Mouse (Mus musculus) cerebellum, postnatal 14 days (tissue): ENCODE data around the gene Taar9.
"Not testable (repeated sequence)": the region's sequence is repeated elsewhere in the genome, so short reads cannot be mapped to it uniquely, and the experiment has no call there.

Source experiments
- DNase-seq, 2 experiments: peaks; one replicate each; pipeline ENCODE4 v3.0.0; 2021; ENCODE audit warnings: mixed read lengths in 2 of 2

Taar9 gene

DNA sequence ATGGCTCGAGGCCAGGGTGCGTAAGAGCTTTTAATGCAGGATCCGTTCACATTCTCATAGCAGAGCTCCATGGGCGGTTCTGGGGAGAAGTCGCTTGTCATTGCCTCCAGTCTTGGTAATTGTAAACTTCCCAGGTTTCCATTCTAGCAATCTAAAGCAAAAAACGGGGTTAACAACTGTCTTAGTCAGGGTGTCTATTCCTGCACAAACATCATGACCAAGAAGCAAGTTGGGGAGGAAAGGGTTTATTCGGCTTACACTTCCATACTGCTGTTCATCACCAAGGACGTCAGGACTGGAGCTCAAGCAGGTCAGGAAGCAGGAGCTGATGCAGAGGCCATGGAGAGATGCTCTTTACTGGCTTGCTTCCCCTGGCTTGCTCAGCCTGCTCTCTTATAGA lies at the start of gene Taar9:
TSS of gene Taar9 (minus strand) at position 101 of the 400 bp plus-strand sequence.
- not testable (repeated sequence) for DNase-seq

DNA sequence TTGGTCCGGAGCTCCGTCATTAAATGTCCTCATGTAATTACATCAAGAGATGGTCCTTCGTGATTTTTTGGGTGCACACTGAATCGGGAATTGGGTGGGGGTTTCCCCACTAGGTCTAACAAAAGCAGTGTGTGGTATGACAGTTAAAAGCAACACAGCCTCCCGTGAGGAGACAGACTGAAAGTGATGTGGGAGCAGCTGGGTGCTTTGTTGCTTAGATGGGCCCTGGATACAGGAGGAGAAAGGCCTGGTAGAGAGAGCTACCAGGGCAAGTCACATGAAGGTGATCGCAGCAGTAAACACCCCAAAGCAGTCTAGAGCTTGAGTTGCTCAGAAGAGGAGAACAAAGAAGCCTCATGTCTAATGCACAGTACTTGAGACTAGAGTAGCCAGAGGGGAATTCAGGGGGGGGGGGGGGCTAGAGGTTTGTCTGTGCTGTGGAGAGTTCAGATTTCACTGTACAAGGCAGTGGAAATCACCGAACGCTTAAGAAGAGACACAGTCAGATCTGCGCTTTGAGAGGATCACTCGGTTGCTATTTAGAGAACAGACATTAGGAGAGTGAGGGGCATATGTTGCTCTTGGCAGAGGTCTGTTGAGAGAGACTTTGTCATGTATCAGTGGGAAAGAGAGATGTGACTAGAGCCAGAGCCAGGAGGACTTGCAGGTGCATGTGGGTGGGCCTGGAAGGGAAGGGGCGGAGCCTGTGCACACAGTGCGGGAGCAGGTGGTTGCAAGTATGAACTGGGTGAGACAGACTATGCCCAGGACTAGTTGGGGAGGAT lies 49.3 kb upstream of the Taar9 start:
- DNase-seq: peak in 1 of 2 experiments; percentile 25

GRCm38 (mm10) chr10:24150086-24150485 lies 40.8 kb upstream of the Taar9 start:
- no peak for DNase-seq

DNA sequence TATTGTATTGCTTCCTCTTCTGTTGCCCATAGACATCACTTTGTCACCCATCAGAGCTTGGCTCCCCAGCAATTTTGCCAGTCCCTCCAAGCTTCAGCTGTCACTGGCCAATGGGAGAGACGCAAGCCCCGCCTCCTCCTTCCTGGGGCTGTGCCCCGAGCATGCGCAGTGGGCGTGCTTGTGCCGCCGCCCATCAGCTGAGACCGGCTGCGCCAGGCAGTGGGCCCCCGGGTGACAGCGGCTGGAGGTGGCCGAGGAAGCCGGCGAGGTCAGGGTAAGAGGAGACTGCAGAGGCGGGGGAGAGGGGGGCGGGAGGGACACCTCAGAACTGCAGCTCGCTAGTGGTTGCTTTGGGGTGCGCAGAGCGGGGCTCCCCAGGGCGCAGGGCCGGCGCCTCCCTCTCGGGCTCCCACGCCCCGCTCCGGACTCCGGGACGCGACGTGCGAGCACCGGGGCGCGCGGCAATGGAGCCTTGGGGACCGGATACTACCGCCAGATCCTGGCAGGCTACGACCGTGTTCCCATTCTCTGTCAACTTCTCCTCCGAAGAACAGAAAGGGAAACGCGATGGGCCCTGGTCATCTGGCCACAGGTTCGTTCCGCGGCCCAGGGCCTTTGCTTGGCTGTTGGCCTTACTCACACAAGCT lies 39.9 kb upstream of the Taar9 start, which contains the start of gene Stx7:
TSS of gene Stx7 (plus strand) at position 168 of the 647 bp plus-strand sequence.
- DNase-seq: peak; percentile 93 to 95

DNA sequence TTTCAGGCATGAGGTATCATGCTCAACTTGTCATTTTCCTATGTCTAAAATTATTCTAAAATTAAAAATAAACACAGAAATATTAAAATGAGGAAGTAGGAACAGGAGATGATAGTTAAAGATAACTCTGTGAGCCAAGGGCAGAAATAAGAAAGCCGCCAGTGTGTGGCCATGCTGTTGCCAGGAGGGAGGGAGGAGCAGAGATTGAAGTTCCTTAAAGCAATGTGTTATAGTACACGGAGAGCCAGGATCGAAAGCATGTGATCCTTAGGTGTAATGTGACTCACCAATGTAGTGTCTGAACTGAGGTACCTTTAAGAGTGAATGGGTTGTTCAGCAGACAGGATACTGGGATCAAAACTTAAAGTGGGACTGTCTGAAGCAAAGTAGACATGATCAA lies 33.4 kb upstream of the Taar9 start:
- DNase-seq: no peak

DNA sequence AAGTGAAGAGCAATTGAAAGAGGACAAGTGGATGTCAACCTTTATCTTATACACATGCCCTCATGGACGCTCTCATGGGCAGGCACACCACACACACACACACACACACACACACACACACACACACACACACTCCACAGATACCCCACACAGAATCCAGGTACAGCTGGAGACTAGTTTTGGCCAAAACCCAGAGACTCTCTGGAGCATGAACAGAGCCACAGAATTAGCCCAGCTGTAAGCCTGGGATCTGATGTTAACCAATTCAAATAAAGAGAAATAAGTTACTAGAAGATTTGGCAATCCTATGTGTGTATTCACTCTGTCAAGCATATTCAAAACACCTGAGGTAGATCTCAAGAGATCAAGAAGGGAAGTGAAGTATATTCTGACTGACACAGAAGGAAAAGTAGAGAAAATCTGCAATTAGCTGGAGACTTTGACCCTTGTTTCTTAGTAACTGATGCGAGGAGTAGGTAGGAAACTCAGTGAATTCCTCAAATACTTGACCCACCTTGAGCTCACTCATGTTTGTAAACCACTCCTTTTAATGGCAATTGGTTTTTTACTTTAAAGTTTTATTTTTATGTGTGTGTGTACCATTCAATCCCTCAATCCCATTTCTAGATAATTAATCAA lies 29.4 kb upstream of the Taar9 start:
- DNase-seq: no peak

- DNase-seq: no peak
Observed at GRCm38 (mm10) chr10:24134071-24134645, 24.8 kb upstream of the Taar9 start.

DNA sequence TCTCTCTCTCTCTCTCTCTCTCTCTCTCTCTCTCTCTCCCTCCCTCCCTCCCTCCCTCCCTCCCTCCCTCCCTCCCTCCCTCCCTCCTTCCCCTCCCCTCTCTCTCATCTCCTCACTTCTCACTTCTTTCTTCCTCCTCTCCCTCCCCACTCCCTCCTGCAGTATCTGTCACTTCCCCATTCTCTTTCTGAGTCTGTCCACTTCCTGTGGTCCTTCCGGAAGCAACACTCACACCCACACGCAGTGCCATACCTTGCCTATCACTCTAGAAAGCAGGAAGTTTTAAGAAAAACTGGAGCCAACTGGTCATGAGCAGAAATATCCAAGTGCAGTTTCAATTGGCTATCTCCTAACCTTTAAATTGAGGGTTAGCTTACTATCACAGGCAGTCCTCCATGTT lies 23.8 kb upstream of the Taar9 start:
- DNase-seq: no peak

DNA sequence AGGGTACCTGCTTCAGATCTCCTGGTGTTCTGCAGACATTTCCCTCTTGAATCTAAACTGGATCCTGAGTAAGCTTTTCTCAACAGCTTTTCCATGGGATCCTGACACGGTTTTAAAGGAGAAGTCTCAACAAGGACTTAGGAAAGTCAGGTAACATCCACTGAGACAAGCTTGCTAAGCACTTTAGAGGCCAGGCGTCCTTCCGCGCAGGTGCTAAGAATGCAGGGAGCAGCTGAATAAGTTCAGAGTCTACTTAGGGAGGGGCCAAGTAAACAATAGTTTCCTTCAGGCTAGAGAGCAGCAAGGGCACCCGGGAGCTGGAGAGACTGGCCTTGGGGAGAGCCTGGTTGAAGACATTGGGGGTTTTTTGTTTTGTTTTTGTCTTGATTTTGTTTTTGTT lies 22.9 kb upstream of the Taar9 start:
- no peak for DNase-seq

GRCm38 (mm10) chr10:24131451-24132262 lies 22.3 kb upstream of the Taar9 start:
- peak; percentile 76 for DNase-seq

DNA sequence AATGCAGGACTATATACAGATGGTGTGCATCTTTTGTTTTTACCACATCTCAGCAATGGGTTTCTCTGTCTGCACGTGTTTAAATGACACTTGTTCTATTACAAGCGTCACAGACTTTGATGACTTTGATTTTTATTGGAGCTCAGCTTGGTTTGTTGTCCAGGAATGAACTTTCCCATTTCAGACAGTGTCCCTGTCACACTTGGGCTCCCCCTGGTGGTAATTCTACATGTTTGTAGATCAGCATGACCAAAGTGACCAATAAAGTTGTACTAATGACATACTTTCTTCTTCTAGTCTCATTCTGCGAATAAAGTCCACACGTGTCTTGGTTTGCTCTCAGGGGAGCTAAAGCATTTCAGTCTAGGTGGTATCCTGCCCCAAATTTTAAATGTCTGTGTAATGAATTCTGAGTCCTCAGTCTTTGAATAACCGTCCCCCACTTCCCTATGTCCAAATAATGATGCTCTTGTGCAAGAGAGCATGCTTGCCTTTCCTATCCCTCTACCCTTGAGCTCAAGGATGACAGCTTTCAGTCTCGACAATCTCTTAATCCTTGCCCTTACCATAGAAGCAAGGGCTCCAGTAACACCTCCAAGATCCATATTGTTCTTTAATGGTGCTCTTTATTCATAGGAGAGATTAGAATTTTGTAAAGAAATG lies 1.9 kb upstream of the Taar9 start:
- DNase-seq: peak; percentile 74 to 78

DNA sequence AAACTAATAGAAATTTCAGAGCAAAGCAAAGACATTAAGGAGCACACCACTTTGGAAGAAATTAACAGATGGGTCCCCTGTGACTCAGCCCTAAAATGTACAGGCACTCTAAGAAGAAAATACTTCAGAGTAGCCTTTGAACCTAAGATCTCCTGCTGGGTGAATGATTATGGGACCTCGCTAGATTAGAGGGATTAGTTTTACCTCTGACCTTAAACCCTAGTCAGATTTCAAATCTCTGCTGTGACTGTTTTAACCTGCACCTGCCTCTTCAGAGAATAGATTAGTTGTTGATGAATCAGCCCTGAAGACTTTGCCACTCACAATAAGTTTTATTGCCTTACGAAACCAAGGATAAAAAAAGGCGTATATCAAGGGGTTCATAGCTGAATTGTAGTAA lies 1.1 kb downstream of the Taar9 start:
- DNase-seq: no peak

GRCm38 (mm10) chr10:24107747-24108146 lies 1.6 kb downstream of the Taar9 start:
- no peak for DNase-seq

DNA sequence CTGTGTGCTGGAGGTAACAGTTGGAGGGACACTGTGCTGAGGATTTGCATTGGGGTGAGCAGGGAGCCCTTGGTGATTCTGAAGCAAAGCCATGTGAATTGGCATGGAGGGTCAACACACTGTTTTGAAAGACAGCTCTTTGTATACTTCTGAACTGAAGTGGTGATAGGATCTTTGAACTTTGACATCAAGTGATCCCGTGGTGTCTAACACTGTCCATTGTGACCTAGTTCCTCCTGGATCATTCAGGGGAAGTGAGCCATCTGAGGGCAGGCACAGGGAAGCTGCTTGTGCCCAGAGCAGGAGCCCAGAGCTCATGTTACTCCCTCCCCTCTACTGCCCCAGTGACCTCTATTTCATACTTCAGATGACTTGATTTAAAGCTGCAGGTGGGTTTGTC lies 6.0 kb downstream of the Taar9 start:
- not testable (repeated sequence) for DNase-seq

DNA sequence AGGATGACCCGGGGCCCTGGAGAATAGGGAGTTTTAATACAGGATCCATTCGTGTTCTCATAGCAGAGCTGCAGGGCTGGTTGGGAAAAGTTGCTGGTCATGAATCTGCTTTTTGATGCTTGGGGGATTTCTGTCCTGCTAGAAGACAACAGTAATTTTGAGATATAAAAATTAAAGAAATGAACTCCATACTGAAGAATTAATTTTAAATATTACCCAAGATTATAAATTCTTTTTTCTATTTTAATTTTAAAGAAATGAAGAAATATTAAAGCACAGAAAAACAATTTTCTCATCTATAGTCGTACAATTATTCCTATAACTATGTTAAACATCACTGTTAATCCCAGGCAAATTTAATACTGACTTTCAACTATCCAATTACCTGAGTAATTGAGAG lies 7.5 kb downstream of the Taar9 start, which contains the start of gene Taar8c:
TSS of gene Taar8c (minus strand) at position 101 of the 400 bp plus-strand sequence.
- DNase-seq: not testable (repeated sequence)

DNA sequence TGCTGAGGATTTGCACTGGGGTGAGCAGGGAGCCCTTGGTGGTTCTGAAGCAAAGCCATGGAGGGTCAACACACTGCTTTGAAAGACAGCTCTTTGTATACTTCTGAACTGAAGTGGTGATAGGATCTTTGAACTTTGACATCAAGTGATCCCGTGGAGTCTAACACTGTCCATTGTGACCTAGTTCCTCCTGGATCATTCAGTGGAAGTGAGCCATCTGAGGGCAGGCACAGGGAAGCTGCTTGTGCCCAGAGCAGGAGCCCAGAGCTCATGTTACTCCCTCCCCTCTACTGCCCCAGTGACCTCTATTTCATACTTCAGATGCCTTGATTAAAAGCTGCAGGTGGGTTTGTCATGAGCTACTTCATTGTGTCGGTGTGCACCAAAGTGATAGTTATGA lies 12.3 kb downstream of the Taar9 start:
- DNase-seq: not testable (repeated sequence)

GRCm38 (mm10) chr10:24092194-24092593 lies 17.1 kb downstream of the Taar9 start, which contains the start of gene Taar8b:
Gene Taar8b (minus strand): TSS chr10:24092294.
- DNase-seq: no peak

GRCm38 (mm10) chr10:24087168-24087567 lies 22.2 kb downstream of the Taar9 start:
- DNase-seq: no peak

DNA sequence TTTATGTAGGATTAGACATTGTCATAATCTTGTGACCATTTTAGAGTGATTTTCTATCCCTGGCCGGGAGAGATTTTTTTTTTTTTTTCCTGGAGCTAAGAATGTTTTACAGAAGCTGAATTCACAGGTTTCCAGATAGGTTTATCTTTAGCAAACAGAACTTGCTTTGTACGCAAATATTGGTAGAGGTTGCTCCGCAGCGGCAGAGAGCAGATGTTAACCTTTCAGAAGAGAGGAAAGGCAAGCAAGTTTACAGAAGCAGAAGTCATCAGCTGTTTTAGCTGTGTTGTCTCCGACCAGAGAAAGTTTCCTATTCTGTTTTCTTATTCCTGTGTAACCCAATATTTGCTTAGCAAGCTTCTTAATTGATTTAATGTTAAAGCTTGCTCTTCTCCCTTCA lies 22.8 kb downstream of the Taar9 start:
- no peak for DNase-seq

- no peak for DNase-seq
Observed at GRCm38 (mm10) chr10:24085936-24086335, 23.4 kb downstream of the Taar9 start.

DNA sequence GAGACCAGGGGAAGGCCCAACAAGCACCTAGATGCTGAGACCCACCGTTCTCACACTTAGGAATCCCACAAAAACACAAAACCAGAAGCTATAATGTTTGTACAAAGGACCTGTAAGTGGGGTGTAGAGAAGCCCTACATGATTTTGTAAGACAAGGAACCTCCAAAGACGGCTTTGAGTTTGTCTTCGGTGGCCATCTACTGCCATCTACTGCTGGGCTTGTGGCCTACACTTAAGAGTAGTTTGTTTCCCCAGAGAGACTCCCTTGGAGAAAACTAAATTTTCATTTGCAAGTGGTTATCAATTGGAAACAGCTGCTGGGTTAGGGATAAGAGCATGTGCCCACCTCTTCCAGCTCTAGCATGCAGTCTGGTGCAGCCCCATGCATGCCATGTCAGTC lies 29.2 kb downstream of the Taar9 start:
- DNase-seq: peak; percentile 66 to 70

GRCm38 (mm10) chr10:24076200-24076599 lies 33.1 kb downstream of the Taar9 start, which contains the start of gene Taar8a:
Gene Taar8a (plus strand): TSS chr10:24076500.
- not testable (repeated sequence) for DNase-seq
